Mouse (Mus musculus) forebrain, embryonic 10.5 days (tissue): ENCODE data around the gene Calm3. TPM values are rescaled to one million over a fixed set of nuclear protein-coding genes. Genes with fewer than 3 reads are reported as not detected.

ENCODE experiments used
- DNase-seq: peaks from one replicate; pipeline ENCODE4 v3.0.0-alpha.2; 2017; ENCODE audit warnings: low spot score; ENCODE audit errors: extremely low spot score
- H3K27ac ChIP-seq: fragments of 300-500 bp; sonication (generic); 2 replicates; pipeline ENCODE4 v1.5.1; 2016; ENCODE audit warnings: mild to moderate bottlenecking
- H3K27me3 ChIP-seq: fragments of 300-500 bp; sonication (generic); 2 replicates; pipeline ENCODE4 v1.6.1; 2016; ENCODE audit warnings: mild to moderate bottlenecking; ENCODE audit not compliant: poor library complexity, severe bottlenecking
- H3K36me3 ChIP-seq: fragments of 300-500 bp; sonication (generic); replicated peaks from 2 replicates; pipeline ENCODE4 v1.6.1; 2016; ENCODE audit warnings: mild to moderate bottlenecking, moderate library complexity
- H3K4me1 ChIP-seq: fragments of 300-500 bp; sonication (generic); 2 replicates; pipeline ENCODE4 v1.6.1; 2016
- H3K4me3 ChIP-seq: fragments of 300-500 bp; sonication (generic); 2 replicates; pipeline ENCODE4 v1.5.1; 2016; ENCODE audit warnings: mild to moderate bottlenecking, moderate library complexity
- H3K9me3 ChIP-seq: fragments of 300-500 bp; sonication (generic); 2 replicates; pipeline ENCODE4 v1.6.1; 2016; ENCODE audit warnings: mild to moderate bottlenecking, moderate library complexity
- WGBS: fragments of 180-500 bp; shearing (Covaris S2); methylation state at CpG from one replicate; pipeline ENCODE4 v1.1.7; 2016; 5-methylcytosine and 5-hydroxymethylcytosine counted together
- polyA plus RNA-seq: library from polyadenylated mRNA; unstranded; fragments of >200 nt; fragmentation: Nextera tagmentation; extraction: Ambion mirVana; gene quantifications from 2 replicates; pipeline ENCODE4 v1.2.1, GENCODE M21; 2016

The Calm3 gene
- polyA plus RNA-seq, 1 experiment from 2014 or later = 163 TPM

DNA sequence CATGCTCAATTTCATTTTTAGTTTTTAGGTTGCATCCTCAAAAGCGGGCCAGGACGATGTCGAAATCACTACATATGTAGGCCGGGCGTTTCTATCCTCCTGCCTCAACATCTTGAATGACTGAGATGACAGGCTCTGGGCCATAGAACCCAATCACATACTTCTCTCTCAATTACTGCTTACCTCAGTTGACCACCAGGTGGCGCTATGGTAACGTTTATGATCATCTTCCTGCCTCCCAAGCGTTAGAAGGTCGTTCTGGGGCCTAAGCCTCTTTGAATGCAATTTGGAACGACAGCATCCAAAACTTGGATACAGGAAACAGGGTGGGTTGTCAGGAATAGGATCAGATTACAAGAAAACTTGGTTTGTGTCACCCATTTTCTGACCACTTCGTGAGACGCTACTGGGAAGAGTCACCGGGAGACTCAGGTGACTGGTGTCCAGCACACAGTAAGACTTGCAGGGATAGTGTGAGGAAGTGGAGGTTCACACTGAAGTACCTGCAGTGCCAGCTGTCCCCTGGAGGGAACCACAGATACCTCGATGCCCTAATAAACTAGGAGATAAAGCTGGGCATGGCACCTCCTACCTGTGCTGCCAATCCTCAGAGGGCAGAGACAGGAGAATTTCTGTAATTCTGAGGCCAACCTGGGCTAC lies 8.2 kb upstream of the Calm3 start:
- 20% methylated on average over 14 of the region's 14 CpGs for WGBS
- H3K27ac ChIP-seq = no peak overlapping the region

DNA sequence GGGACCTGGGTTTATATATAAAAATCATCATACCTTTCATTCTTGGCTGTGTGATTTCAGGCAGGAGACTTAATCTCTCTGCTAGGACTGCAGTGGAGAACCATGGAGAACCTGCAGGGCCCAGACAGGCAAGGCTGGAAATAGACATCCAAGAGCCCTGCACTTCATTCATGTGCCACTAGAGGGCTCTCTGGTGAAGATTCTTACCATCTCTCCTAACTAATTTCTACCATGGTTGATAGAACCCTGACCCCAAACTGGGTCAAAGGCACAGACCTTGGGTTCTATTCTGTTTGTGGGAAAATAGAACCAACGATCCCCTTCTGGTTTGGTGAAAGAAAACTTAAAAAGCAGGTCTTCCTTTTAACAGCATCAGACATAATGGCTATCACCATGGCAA lies 6.9 kb upstream of the Calm3 start:
- H3K4me3 ChIP-seq = no peak overlapping the region
- H3K27ac ChIP-seq = no peak overlapping the region
- WGBS = 6% methylated on average over 1 of the region's 1 CpGs
- no peaks in the 10 kb centered on the region for H3K36me3 ChIP-seq
- H3K27me3 ChIP-seq = no peaks in the 10 kb centered on the region
- no peaks in the 10 kb centered on the region for H3K9me3 ChIP-seq
- peaks cover 14% of the 10 kb centered on the region for H3K4me1 ChIP-seq
- DNase-seq = peak; percentile 74

More for the DNA sequence above, 8.2 kb upstream of the Calm3 start:
- H3K27me3 ChIP-seq = no peaks in the 10 kb centered on the region
- peaks cover 14% of the 10 kb centered on the region for H3K4me1 ChIP-seq
- no peaks in the 10 kb centered on the region for H3K36me3 ChIP-seq
- no peak overlapping the region for H3K4me3 ChIP-seq
- peak; percentile 88 for DNase-seq
- no peaks in the 10 kb centered on the region for H3K9me3 ChIP-seq

DNA sequence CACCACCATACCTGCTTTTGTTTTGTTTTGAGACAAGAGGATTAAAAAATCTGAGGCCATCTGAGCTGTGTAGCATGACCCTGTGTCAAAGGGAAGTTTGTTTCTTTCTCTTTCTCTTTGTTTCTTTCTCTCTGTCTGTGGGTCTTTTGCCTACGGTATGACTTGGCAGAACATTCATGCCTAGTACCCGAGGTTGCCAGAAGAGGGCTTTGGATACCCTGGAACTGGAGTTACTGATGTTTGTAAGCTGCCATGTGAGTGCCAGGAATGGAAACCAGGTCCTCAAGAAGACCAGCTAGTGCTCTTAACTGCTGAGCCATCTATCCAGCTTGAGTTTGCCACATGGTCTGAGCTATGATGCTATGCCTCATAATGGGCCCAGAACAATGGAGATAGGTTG lies 4.4 kb upstream of the Calm3 start:
- Histone ChIP-seq H3K4me3 (no peak overlapping the region), H3K27ac (no peak overlapping the region), H3K36me3 (no peaks in the 10 kb centered on the region), H3K9me3 (no peaks in the 10 kb centered on the region), H3K4me1 (peaks cover 14% of the 10 kb centered on the region), H3K27me3 (no peaks in the 10 kb centered on the region)
- WGBS = 49% methylated on average over 2 of the region's 2 CpGs
- no peak for DNase-seq

DNA sequence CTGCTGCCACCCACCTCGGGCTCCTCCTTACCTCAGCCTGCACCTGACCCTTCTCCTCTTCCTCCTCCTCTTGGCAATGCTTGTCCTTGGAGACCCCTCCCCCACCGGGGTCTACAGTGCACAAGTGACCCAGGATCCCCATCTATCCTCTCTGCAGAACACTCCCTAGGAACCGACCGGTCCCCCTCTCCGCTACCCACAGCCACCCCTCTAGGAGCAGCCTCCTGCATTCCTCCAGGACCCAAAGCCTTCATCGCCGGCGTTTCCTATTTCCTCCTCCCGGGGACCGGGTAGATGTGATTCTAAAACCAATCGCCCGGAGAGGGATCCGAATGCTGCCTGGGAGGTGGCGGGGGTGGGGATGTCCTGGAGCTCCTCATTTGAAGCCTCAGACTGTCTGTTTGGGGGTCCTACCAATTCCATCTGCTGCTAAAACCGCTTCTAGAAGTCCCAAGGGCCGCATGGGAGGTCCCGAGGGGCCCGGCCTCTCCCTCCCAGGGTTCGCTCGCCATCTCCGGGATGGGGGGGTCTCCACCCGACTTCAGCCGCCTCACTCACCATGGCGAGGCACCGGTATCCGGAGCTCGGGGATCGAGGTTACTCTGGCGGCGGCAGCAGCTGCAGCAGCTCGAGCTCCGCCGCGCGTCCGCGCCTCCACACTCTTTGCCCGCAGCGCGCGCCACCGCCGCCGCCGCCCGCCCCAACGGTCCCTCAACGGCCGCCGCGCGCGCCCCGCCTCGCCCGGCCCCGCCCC lies 454 bp downstream of the Calm3 start:
- H3K36me3 ChIP-seq = peaks cover 35% of the 10 kb centered on the region
- peak overlapping the region; percentile 94 for H3K4me3 ChIP-seq
- H3K27me3 ChIP-seq = no peaks in the 10 kb centered on the region
- no peak for DNase-seq
- peaks cover 45% of the 10 kb centered on the region for H3K4me1 ChIP-seq
- under 1% methylated on average over 57 of the region's 57 CpGs for WGBS
- H3K9me3 ChIP-seq = no peaks in the 10 kb centered on the region
- peak overlapping the region; percentile 98 for H3K27ac ChIP-seq

DNA sequence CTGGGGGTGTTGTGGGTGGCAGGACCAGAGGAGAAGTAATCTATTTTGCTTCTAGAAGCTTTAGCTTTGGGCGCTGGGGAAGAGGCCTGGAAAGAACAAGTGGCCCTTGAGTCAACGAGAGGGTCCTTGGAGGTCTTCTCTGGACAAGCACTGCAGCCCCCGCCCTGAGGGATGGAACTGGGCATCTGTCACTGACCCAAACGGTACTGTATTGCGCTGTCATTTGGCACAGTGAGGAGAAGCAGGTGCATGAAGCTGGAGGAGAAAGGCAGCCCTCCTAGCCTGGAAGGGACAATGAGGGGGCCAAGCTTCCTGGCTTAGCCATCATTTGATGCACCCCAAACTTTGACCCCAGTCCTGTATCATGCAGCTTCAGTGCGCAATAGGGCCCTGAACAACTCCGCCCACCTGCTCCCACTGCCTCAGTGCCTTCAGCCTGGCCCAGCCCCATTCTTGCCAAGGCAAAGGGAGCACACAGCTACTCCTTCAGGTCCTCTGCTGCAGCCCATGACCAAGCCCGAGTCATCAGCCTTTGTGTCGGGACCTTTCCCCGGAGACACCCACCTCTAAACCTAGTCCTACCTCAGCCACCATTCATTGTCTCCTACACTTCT lies 1.4 kb downstream of the Calm3 start:
- Histone ChIP-seq H3K4me3 (peak overlapping the region; percentile 94), H3K9me3 (no peaks in the 10 kb centered on the region), H3K36me3 (peaks cover 45% of the 10 kb centered on the region), H3K27me3 (no peaks in the 10 kb centered on the region), H3K27ac (peak overlapping the region; percentile 98), H3K4me1 (peaks cover 45% of the 10 kb centered on the region)
- no peak for DNase-seq
- 60% methylated on average over 10 of the region's 10 CpGs for WGBS

DNA sequence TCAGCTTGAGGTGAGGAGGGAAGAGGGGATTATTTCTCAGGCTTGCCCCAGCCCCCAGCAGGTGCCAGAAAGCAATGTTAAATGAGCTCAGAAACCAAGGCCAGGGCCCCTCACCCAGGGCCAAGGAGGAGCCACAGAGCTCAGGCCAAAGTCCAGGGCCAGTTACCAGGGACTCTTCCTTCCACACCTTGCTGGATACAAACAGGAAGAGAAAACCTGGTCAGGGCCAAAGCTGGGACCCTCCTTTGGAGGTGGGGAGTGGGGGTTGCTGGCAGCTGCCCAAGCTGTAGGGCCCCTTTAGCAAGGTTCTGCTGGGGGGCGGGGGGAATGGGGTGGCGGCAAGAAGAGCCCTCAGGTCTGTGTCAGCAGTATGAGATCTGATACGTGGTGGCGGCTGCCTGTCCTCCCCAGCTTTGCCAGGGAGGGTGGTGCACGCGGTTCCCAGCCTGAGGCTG lies 2.0 kb downstream of the Calm3 start:
- no peaks in the 10 kb centered on the region for H3K27me3 ChIP-seq
- no peak for DNase-seq
- H3K36me3 ChIP-seq = peaks cover 51% of the 10 kb centered on the region
- peak overlapping the region; percentile 98 for H3K27ac ChIP-seq
- H3K4me3 ChIP-seq = peak overlapping the region; percentile 94
- WGBS = 66% methylated on average over 6 of the region's 6 CpGs
- no peaks in the 10 kb centered on the region for H3K9me3 ChIP-seq
- H3K4me1 ChIP-seq = peaks cover 45% of the 10 kb centered on the region

DNA sequence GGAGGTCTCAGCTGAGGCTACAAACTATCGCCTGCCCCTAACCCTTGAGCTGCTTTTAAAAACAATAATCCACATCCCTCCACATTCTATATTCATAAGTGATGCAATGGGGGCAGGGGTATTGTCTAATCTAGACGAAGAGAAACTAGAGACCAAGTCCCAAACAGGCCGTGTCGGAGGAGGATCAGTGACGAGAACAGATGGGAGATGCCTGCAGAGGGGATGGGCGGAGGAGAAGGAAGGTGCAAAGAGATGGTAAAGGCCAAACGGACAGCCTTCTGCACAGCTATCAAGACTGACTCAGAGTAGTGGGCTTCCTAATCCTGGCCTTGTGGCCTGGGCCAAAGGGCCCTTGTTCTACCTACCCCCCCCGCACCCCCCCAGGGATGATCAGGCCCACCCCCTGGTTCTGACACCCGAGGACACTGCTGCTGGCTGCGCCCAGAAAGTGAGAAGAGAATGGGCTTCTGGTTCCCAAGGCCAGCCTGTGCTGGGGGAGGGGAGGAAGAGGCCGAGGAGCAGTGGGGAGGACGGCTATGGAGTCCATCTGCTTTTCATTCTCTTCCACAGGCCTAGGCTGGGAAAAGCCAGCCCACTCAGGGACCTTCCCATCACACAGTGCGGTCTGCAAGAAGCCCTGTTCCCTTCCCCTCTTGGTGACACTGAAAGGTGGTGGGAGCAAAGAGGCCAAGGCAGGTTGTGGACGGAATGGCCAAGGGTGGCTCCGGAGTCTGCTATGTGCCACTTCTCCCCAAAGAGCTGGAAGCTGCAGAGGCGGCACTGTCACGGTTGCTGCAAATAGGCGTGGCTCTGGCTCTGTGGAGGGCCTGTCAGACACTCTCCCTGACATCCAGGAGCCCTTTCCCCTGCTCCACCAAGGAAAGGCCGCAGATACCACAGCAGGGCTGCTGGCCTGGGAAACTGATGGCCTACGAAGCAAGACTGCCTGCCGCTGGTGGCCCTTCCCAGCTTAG lies 2.8 kb downstream of the Calm3 start:
- no peaks in the 10 kb centered on the region for H3K9me3 ChIP-seq
- 55% methylated on average over 21 of the region's 21 CpGs for WGBS
- no peaks in the 10 kb centered on the region for H3K27me3 ChIP-seq
- peaks cover 45% of the 10 kb centered on the region for H3K4me1 ChIP-seq
- peak; percentile 28 for DNase-seq
- peaks cover 59% of the 10 kb centered on the region for H3K36me3 ChIP-seq
- H3K4me3 ChIP-seq = peak overlapping the region; percentile 94
- H3K27ac ChIP-seq = peak overlapping the region; percentile 98

DNA sequence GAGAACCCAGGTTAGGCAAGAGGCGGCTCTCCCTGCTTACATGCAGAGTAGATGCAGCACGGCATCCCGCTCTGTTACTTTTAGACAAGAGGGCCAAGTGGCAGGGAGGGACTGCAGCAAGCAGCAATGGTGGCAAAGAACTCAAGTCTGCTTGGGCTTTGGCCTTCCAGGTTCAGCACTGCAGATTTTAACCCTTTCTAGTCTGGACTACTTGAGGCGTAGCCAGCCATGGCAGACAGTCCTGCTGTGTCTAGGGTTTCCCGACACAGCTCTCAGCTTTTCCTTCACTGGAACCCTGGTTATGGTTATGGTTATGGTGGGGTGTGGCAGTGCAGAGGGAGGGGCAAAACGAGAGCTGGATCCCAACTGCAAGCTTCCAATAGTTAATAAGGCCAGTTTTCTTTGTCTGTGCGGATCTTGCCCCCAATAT lies 3.7 kb downstream of the Calm3 start:
- H3K9me3 ChIP-seq = no peaks in the 10 kb centered on the region
- no peak overlapping the region for H3K4me3 ChIP-seq
- H3K4me1 ChIP-seq = peaks cover 45% of the 10 kb centered on the region
- no peak overlapping the region for H3K27ac ChIP-seq
- 90% methylated on average over 7 of the region's 7 CpGs for WGBS
- peaks cover 68% of the 10 kb centered on the region for H3K36me3 ChIP-seq
- H3K27me3 ChIP-seq = no peaks in the 10 kb centered on the region
- no peak for DNase-seq

DNA sequence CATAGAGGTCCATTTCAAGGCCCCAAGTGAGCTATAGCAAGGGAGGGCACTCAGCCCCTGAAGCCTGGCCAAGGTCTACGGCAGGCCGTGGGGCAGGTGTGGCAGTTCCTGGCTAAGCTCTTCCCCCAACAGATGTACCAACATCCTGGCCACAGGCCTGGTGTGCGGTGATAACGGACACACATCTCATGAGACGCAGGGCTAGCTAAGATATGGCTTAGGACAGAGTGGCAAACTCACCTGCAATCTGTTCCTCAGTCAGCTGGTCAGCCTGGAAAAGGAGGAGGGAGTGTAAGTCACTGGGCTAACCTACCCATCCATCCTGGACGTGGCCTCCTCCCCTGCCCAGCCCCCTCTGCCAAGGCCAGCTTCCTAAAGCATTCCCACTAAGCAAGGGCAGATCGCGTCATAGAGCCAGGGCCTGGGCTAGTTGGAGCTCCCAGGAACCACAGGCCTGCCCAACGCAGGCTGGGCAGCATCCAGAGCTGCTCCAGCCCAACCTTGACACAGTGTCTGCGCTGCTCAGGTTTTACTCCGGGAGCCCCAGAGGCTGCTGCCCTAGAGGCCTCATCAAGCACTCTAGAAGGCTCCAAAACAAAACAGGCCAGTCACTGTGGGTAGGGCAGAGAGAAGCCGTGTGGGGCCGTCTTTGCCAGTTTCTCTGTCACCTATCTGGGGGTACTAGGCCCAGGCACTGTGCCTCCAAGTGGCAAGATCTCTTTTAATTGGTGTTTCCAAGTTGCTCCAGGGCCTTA lies 4.3 kb downstream of the Calm3 start:
- H3K4me3 ChIP-seq = no peak overlapping the region
- no peaks in the 10 kb centered on the region for H3K9me3 ChIP-seq
- no peaks in the 10 kb centered on the region for H3K27me3 ChIP-seq
- peaks cover 74% of the 10 kb centered on the region for H3K36me3 ChIP-seq
- no peak for DNase-seq
- H3K27ac ChIP-seq = 0 out of 2 replicates have a peak overlapping the region, but pooled peaks have one; percentile 20
- WGBS = 89% methylated on average over 13 of the region's 13 CpGs
- H3K4me1 ChIP-seq = peaks cover 42% of the 10 kb centered on the region

DNA sequence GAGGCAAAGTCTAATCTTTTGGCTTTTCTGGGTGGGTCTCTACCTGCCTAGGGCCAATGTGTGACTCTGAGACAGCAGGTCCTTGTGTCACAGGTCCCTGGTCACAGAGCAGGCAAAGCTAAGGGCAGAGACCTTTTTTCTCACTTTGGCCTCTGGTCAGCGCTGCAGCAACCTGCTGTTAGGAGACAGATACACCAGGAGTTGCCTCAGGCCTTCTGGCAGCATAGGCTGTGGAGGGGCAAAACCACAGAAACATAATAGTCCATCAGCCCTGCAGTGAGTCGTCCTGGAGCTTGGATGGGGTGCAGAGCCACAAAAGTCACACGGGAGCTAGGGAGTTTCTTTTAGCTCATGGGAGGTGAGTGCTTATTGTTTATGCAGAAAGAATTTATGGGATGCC lies 5.2 kb downstream of the Calm3 start:
- no peaks in the 10 kb centered on the region for H3K27me3 ChIP-seq
- peaks cover 41% of the 10 kb centered on the region for H3K4me1 ChIP-seq
- WGBS = 84% methylated on average over 3 of the region's 3 CpGs
- H3K27ac ChIP-seq = no peak overlapping the region
- DNase-seq = no peak
- H3K9me3 ChIP-seq = no peaks in the 10 kb centered on the region
- no peak overlapping the region for H3K4me3 ChIP-seq
- H3K36me3 ChIP-seq = peaks cover 83% of the 10 kb centered on the region

DNA sequence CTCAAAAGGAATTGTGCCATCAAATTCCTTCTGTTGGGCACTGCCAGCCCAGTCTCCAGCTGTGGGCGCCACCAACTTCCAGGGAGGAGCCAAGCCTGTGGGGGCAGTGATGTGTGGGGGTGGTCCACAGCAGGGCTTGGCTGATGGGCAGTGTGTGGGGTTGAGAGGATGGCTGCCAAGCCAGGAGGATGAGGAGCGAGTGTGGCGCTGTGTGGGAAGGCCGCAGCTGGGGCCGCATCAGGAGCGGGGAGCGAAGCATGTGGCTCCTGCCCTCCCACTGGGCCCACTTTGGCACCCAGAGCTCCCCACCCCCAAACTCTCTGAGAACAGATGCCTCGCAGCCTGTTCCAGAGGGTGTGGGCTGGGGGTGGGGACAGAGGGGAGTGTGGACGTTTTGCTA lies 5.9 kb downstream of the Calm3 start:
- Histone ChIP-seq H3K36me3 (peaks cover 87% of the 10 kb centered on the region), H3K4me3 (no peak overlapping the region), H3K27me3 (no peaks in the 10 kb centered on the region), H3K9me3 (no peaks in the 10 kb centered on the region), H3K4me1 (peaks cover 38% of the 10 kb centered on the region), H3K27ac (no peak overlapping the region)
- DNase-seq = no peak
- 92% methylated on average over 9 of the region's 9 CpGs for WGBS
